Mouse (Mus musculus): ENCODE results near the gene Bpifc.

Gene Bpifc

DNA sequence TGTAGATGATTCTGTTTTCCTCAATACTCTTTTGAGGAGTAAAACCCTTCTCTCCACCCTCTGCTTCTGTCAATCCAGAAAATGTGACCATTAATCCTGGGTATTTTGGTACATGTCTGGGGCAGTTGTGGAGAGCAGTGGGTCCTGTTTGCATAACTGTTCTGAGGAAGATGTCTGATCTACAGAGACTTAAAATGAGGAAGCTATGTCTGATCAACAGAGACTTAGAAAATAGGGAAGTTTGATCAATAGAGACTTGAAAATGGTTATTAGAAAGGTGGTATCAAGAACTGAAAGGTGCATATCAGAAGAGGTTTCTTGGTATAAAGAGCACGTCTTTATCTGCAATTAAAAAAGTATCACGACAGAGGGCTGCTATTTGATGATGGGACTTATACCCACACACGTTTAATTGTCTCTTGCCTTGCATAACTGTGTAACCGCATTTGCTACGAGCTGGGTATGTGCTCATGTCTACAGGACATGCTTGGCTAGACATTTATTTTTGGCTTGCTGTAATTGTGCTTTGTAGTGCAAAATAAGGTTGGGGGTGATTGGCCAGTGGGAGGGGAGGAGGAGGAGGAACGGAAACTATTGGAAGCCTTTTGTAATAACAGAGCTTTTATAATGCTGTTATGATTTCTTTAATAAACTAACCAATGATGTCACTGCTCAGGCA is 59.8 kb downstream of the Bpifc start:
- DNase-seq (ENCODE audit: low read depth), result peak; percentile 22

DNA sequence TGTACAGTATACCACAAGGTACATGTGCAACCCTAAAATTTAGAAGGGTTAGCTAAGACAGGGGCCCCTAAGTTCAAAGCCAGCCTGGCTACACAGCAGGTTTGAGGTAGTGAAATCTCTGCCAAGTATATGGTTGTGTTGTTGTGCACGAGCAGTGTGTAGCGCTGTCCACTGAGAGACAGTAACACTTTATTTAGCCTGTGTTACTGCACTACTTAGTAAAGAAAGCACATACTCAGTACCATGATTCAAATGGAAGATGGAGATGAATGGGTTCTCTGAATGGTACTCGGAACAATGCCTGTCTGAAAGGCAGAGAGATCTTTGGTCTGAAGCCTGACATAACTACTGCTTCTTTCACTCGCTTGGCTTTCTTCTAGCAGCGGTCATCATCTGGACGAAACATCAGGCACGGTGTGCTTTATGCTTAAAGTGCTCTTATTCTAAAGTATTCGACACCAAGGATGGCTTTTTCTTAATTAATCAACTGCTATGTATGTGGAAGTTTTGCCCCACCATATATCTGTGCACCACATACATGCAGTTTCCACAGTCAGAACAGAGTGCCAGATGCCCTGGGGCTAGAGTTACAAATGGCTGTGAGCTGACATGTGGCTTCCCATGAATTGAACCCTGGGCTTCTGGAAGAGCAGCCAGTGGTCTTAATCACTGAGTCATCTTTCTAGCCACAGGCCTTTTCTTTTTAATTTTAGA is 63.1 kb downstream of the Bpifc start:
- DNase-seq (ENCODE audit: low read depth), result no peak

DNA sequence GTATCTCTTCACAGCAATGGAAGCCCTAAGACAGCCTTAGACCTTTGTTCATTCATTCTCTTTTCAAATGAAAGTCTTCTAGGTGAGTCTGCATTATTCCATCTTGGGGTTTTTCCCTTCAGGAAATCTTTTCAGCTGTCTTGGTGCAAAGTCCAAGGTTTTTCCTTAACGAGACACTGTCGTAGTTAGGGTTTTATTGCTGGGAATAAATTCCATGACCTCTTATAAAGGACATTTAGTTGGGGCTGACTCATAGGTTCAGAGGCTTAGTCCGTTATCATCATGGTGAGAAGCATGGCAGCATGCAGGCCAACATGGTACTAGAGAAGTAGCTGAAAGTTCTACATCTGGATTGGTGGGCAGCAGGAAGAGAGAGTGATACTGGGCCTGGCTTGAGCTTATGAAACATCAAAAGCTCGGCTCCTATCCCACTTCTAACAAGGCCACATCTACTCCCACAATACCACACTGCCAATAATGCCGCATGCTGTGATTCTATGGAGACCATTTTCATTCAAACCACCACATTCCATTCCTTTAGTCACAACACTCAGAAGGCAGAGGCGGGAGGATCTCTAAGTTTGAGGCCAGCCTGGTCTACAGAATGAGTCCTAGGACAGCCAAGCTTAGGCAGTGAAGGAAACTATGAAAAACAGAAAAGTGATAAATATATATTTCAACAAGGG is 75.3 kb downstream of the Bpifc start:
- no peak for DNase-seq (ENCODE audit: low read depth)

DNA sequence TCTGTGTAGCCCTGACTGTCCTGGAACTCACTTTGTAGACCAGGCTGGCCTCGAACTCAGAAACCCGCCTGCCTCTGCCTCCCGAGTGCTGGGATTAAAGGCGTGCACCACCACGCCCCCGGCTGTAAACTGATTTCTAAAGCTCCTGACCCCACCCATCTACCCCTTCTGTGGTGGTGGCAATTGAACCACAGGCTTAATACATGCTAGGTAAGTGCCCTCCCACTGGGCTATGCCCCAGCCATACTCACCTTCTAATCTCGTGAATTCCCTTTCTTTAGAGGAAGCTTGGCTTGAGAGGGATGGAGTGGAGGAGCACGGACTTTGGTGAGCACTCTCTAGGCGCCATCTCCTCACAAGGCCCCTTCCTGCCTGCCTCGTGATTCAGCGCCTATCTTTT is 81.7 kb downstream of the Bpifc start:
- no peak for DNase-seq (ENCODE audit: low read depth)

DNA sequence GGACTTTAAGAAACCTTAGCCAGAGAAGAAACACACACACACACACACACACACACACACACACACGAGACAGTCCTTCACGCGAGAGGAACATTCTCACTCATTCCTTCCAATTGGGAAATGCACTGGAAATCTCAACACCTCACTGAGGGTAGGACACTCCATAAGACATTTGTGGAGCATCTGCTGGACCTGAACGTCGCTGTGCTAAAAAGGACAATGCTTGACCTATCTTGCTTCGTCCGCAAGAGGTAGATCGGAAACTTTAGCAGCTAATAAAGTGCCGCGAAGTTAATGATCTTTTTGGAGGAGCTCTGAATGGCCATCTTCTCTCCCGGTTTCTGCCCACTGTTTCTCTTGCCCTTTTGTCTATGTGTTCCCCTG is 82.5 kb downstream of the Bpifc start:
- no peak for DNase-seq (ENCODE audit: low read depth)

DNA sequence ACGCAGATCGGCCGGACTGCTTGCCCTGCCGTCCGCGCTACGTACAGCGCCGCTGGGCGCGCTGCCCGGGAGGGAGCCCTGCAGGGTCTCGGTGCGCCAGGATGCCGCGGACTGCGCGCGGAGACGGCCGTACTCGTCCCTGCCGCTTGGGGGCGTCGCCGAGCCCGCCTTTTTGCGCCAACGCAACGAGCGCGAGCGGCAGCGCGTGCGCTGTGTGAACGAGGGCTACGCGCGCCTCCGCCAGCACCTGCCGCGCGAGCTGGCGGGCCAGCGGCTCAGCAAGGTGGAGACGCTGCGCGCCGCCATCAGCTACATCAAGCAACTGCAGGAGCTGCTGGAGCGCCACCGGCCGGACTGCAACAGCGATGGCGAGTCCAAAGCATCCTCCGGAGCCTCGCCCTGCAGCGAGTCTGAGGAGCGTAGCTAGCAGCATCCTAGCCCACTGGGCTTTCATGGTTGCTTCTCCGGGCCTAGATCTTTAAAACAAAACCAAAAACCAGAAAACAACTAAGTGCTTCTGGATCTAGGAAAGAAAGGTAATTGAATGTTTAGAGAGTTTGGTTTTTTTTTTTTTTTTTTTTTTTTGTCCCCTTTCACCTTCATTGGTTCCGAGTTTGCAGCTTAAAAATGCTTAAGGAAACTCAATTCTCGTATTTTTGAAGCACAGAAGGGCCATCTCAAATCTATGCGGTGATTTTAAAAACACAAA is 83.0 kb downstream of the Bpifc start:
- DNase-seq (ENCODE audit: low read depth), result no peak

DNA sequence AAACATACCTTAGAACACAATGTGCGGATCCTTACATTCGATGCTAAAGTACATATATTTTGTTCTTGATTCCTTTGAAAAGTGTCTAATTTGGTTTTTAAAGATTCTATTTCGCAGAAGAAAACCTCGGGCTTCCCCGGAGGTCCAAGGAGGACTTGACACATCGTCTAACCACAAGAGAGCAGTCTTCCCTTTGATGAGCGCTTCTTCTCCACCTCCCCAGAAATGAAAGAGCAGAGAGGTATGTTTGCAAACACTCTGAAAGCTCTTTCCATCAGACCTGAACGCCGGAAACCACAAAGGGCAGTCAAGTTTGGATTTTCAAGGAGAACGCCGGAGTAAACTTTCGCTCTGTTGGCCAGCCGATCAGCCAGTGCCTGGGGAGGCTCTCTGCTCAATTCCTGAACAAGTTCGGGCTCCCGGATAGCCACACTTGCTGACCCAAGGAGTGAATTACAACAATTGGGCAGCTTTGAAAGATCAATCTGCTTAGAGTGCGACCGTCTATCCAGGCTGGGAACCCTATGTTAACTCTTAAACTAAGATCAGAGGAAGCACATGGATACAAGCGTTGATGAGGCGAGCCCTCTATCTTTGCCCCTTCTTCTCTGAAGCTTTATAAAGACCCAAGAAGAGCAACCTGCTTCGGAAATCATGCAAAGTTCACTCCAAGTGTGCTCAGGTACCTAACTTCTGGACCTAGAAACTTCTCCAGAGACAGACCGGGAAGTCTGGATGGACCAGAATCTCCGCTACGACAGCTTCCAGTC is 83.8 kb downstream of the Bpifc start, which contains the start of gene Ascl4:
TSS of gene Ascl4 (plus strand) at position 6 of the 770 bp plus-strand sequence.
- no peak for DNase-seq (ENCODE audit: low read depth)

DNA sequence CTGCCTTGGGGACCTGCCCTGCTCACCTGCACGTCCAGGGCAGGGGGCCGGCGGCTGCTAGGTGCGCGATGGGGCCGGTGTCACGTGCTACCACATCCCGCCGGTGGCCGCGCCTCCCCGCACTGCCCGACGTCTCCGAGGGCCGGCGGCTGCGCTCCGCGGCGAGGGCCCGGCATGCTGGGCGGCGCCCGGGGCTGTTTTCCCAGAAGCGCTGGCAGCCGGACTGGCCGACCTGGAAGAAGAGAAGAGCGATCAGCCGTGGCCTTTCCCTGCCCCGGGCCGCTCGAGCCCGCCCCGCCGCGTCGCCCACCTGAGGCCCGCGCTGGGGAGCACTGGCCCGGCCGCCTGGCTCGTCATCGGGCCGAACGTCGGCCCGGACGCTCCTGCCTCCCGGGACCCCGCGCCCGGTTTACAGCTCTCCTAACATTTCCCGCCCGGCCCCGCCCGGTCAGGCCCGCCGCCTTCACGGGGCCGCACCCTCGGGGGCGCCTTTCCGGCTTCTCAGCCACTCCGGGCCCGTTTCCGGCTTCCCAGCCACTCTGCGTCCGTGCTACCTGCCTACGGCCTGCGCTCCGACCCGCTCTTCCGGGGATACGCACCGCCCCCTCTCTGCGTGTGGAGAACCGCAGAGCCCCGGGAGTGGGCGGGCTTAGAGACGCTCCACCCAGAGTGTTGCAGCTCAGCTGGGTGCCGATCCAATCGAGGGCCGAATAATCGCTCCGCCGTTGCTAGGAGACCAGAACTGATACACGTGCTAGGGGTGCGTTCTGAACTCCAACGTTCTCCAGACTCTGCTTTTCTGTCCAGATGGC is 95.0 kb downstream of the Bpifc start, which contains the start of gene Prdm4:
TSS of gene Prdm4 (minus strand) at position 645 of the 812 bp plus-strand sequence.
- peak; percentile 96 for DNase-seq (ENCODE audit: low read depth)

All from 416B (cell line).